Mouse (Mus musculus) lung, postnatal 0 days (tissue): ENCODE measurements at regions not wholly inside any gene's neighbourhood (a gene's known extent, or its start where the extent isn't known, plus 50 kb on each side); places are given as distances from the start of the nearest gene placed in this dataset.

ENCODE experiments used
- ATAC-seq: fragments of 200-750 bp; cut with Nextera tagmentation; 2 replicates; pipeline ENCODE4 v1.8.0; 2017; ENCODE audit warnings: moderate library complexity
- DNase-seq: peaks from one replicate; pipeline ENCODE4 v3.0.0-alpha.2; 2016; ENCODE audit warnings: low spot score
- H3K27ac ChIP-seq: fragments of 300-500 bp; sonication (generic); 2 replicates; pipeline ENCODE4 v1.5.1; 2014; ENCODE audit warnings: antibody characterized with exemption, mild to moderate bottlenecking, low read length, mixed read lengths
- H3K27me3 ChIP-seq: fragments of 300-500 bp; sonication (generic); replicated peaks from 2 replicates; pipeline ENCODE4 v1.6.1; 2014; ENCODE audit warnings: low read length, mixed read lengths; ENCODE audit not compliant: insufficient read depth
- H3K36me3 ChIP-seq: fragments of 300-500 bp; sonication (generic); 2 replicates; pipeline ENCODE4 v1.6.1; 2014; ENCODE audit warnings: low read length, mixed read lengths; ENCODE audit not compliant: insufficient read depth
- H3K4me1 ChIP-seq: fragments of 300-500 bp; sonication (generic); 2 replicates; pipeline ENCODE4 v1.6.1; 2014; ENCODE audit warnings: antibody characterized with exemption, low read depth, low read length, mixed read lengths; ENCODE audit not compliant: insufficient read depth
- H3K4me2 ChIP-seq: fragments of 300-500 bp; sonication (generic); replicated peaks from 2 replicates; pipeline ENCODE4 v1.6.1; 2014; ENCODE audit warnings: low read depth, mild to moderate bottlenecking, low read length, moderate library complexity, mixed read lengths
- H3K4me3 ChIP-seq: fragments of 300-500 bp; sonication (generic); 2 replicates; pipeline ENCODE4 v1.5.1; 2014; ENCODE audit warnings: low read depth, low read length
- H3K9ac ChIP-seq: fragments of 300-500 bp; sonication (generic); replicated peaks from 2 replicates; pipeline ENCODE4 v1.6.1; 2014; ENCODE audit warnings: low read depth, mild to moderate bottlenecking
- H3K9me3 ChIP-seq: fragments of 300-500 bp; sonication (generic); 2 replicates; pipeline ENCODE4 v1.6.1; 2016; ENCODE audit warnings: low read length, mixed read lengths
- CTCF ChIP-seq: IDR thresholded peaks from 2 replicates; pipeline ENCODE4 v1.5.1; 2016; ENCODE audit warnings: antibody characterized with exemption, mild to moderate bottlenecking
- EP300 ChIP-seq: IDR thresholded peaks from 2 replicates; pipeline ENCODE4 v1.6.1; 2016; ENCODE audit warnings: antibody characterized with exemption, mild to moderate bottlenecking, control low read depth
- WGBS: fragments of 180-500 bp; shearing (Covaris S2); extraction: QIAGEN DNeasy Blood & Tissue Kit; methylation state at CpG from one replicate; pipeline ENCODE4 v1.1.7; 2014; 5-methylcytosine and 5-hydroxymethylcytosine counted together

DNA sequence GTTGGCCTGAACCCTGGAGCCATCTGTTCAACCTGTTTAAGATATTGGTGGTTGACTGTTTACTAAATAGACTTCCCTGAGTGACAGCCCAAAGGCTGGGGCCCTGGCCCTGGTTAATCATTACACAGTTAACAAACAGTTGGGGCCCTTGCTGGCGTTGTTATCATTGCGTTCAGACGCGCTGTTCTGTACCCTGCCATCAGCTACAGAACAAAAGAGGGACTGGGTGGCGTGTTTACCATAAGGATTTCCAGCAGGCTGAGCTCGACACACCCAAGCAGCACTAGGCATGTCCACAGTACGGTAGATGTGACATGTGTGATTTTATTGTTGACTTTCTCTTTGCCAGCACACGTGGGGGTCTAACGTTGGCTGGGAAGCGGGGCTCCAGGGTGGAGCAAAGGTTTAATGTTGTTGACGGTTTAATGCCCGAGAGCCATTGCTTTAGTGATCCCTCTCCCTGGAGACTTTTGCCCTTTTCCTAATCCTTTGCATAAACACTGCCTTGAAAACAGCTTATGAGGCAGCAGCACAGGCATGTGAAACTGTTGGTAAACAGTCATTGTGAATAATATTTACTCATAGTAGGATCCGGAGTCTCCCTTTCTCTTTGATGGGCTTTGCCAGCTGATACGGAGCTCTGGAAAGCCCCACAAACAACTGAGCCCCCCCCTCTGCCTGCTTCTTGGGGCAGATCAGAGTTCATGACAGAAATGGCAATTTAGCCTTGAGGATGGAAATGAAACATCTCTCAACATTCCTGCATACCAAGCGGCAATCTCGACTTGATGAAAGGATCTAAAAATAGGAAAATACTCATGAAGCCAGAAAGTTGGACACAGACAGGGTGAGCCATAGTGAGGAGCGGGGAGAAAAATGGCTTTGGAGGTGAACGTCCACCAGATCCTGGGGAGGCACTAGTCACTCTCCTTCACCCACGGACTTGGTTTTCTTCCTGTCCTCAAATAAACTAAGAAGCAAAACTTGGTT, 197.1 kb upstream of the Kit start:
- DNase-seq (peak; percentile 70), ATAC-seq (peak; percentile 92)
- TF ChIP-seq EP300 (peak; percentile 50; the same call in 1 of the 2 replicates), CTCF (no peak)
- no peaks in the 10 kb centered on the region for H3K27me3 ChIP-seq
- H3K9me3 ChIP-seq, result no peaks in the 10 kb centered on the region
- peak overlapping the region; percentile 72 for H3K27ac ChIP-seq
- peaks cover 4% of the 10 kb centered on the region; the same call in 1 of the 2 replicates for H3K4me1 ChIP-seq
- H3K9ac ChIP-seq, result no peak overlapping the region
- H3K4me3 ChIP-seq, result peak overlapping the region; percentile 3; the same call in 1 of the 2 replicates
- H3K4me2 ChIP-seq, result peak overlapping the region; percentile 38
- WGBS, result 15% methylated on average over 19 of the region's 19 CpGs
- no peaks in the 10 kb centered on the region for H3K36me3 ChIP-seq

DNA sequence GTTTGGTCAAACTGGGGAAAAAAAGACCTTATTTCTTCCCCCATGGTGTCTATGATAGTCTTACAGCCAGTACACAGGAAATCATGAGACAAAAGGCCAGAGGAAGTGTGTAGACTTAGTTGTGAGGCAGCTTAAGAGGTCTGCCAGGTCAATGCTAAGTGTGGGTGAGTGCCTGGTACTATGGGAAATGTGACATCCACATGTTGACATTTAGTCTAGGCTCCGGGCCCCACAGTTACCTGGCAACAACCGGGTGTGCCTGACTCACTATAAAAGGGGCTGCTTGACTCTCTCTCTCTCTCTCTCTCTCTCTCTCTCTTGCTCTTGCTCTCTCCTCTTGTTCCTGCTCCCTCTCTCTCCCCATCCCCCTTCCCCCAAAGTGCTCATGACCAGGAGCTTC, 196.1 kb upstream of the Kit start:
- Histone ChIP-seq H3K27ac (peak overlapping the region; percentile 20; the same call in 1 of the 2 replicates), H3K9me3 (no peaks in the 10 kb centered on the region), H3K4me2 (no peak overlapping the region), H3K36me3 (no peaks in the 10 kb centered on the region), H3K9ac (no peak overlapping the region), H3K27me3 (no peaks in the 10 kb centered on the region), H3K4me3 (no peak overlapping the region), H3K4me1 (peaks cover 4% of the 10 kb centered on the region; the same call in 1 of the 2 replicates)
- TF ChIP-seq CTCF (no peak), EP300 (no peak; the same call in 1 of the 2 replicates)
- ATAC-seq (peak; percentile 71), DNase-seq (peak; percentile 58)
- 7% methylated on average over 2 of the region's 2 CpGs for WGBS

DNA sequence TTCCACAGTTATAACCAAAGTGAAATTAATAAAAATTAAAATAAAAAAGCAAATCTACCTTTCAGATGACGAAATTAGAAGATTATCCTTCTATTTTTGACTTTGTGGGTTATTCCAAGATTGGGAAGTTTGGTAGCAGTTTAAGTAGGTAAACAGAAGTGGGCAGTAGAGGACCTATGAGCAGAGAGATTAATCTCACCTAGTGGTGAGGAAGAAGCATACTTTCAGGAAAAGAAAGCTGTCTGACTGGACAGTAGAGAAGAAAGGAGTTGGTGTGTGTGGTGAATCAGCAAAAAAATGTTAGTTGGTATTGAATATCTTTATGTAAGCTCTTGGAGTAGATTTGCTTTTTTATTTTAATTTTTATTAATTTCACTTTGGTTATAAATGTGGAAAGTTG, 194.4 kb upstream of the Kit start:
- ATAC-seq, result no peak
- 78% methylated on average over 1 of the region's 1 CpGs for whole genome bisulfite sequencing
- no peak overlapping the region for H3K4me2 ChIP-seq
- no peak for DNase-seq
- no peaks in the 10 kb centered on the region for H3K36me3 ChIP-seq
- H3K27me3 ChIP-seq, result no peaks in the 10 kb centered on the region
- H3K4me1 ChIP-seq, result peaks cover 4% of the 10 kb centered on the region; the same call in 1 of the 2 replicates
- no peak overlapping the region for H3K27ac ChIP-seq
- no peaks in the 10 kb centered on the region for H3K9me3 ChIP-seq
- TF ChIP-seq CTCF (peak; percentile 50), EP300 (no peak)
- H3K4me3 ChIP-seq, result no peak overlapping the region
- H3K9ac ChIP-seq, result no peak overlapping the region

DNA sequence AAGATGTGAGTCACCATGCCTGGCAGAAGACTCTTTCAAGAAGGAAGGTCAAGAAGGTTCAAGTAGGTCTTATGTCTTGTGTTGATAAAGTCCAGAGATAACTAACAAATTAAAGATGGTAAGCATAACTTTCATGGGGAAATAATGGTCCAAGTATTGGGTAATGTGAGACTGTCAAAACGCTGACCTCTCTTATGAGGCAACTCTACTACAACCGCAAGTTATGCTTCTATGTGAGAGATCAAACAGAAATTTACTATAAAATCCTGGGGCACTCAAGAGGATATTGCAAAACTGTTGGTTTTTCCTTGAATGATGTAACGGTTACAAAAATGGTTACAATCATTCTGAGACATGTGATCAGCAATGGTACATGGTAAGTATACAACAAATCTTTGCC, 192.6 kb upstream of the Kit start:
- Histone ChIP-seq H3K4me3 (no peak overlapping the region), H3K9ac (no peak overlapping the region), H3K27ac (no peak overlapping the region), H3K9me3 (no peaks in the 10 kb centered on the region), H3K27me3 (no peaks in the 10 kb centered on the region), H3K36me3 (no peaks in the 10 kb centered on the region), H3K4me2 (no peak overlapping the region), H3K4me1 (peaks cover 4% of the 10 kb centered on the region; the same call in 1 of the 2 replicates)
- TF ChIP-seq CTCF, result no peak
- no peak for TF ChIP-seq EP300
- WGBS, result 62% methylated on average over 3 of the region's 3 CpGs
- ATAC-seq, result no peak
- peak; percentile 35 for DNase-seq

DNA sequence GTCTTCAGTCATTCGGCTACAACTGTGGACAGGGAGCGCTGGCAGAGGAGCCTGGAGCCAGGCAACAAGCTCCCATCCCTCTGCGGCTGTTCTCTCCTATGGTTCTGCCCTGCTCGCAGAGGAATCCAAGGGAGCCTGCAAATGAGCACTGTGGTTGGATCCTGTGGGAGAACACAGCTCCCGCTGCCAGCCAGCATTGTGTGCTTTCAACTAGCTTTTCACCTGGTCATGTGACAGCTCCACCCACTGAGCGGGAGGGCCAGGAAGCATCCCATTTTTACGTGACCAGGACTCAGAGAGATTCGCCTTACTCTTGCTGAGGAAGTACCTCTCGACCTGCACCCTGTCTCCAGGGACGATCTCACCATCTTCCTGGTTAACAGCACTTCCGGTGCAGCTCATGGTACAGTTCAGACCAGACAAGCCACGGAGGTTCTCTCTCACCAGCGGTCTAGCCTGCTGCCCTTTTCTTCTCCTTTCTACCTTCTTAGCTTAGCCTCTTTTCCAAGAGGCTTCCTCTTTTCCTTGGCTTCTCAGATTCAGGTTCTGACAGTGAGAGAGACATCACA, 186.7 kb upstream of the Kit start:
- WGBS, result 41% methylated on average over 13 of the region's 13 CpGs
- no peaks in the 10 kb centered on the region for H3K36me3 ChIP-seq

DNA sequence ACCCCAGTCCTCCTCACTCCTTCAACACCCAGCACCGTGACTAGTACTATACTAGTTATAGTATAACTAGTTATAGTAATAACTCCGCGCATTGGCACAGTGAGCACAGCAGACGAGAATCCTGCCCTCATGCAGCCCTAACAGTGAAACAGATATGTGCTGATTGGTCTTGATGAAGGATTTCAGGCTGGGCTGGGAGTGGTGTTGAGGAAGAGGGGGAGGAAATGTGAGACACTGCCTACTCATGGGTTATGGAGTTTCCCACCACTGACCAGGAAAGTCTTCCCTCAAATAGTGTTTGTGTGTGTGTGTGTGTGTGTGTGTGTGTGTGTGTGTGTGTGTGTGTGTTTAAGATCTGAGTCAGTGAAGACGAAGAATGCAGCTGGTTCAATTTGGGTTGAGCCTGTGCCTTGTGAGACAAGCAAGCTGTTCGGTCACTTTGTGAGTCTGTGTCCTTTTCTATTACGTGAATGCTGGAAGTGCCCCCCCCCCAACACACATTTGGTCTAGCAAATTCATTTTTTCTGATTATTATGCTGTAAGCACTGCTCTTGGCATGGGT, 185.9 kb upstream of the Kit start:
- TF ChIP-seq CTCF (no peak), EP300 (no peak)
- no peaks in the 10 kb centered on the region for H3K27me3 ChIP-seq
- H3K9ac ChIP-seq, result no peak overlapping the region
- no peaks in the 10 kb centered on the region for H3K36me3 ChIP-seq
- no peak overlapping the region for H3K4me2 ChIP-seq
- ATAC-seq (peak; percentile 37; the same call in 1 of the 2 replicates), DNase-seq (peak; percentile 36)
- no peak overlapping the region for H3K27ac ChIP-seq
- H3K4me3 ChIP-seq, result no peak overlapping the region
- no peaks in the 10 kb centered on the region for H3K4me1 ChIP-seq
- no peaks in the 10 kb centered on the region for H3K9me3 ChIP-seq
- WGBS, result 73% methylated on average over 7 of the region's 7 CpGs

More for the DNA sequence above, 186.7 kb upstream of the Kit start:
- H3K4me3 ChIP-seq, result no peak overlapping the region
- DNase-seq (no peak), ATAC-seq (no peak)
- no peaks in the 10 kb centered on the region for H3K4me1 ChIP-seq
- no peaks in the 10 kb centered on the region for H3K27me3 ChIP-seq
- H3K27ac ChIP-seq, result no peak overlapping the region
- H3K4me2 ChIP-seq, result no peak overlapping the region
- no peaks in the 10 kb centered on the region for H3K9me3 ChIP-seq
- TF ChIP-seq EP300, result no peak
- no peak for TF ChIP-seq CTCF
- no peak overlapping the region for H3K9ac ChIP-seq
